Mouse (Mus musculus) liver, embryonic 14.5 days (tissue): ENCODE measurements around the gene Tmem151b.

ENCODE experiments used
- CTCF ChIP-seq: IDR thresholded peaks from 2 replicates; pipeline ENCODE4 v1.5.1; 2016; ENCODE audit warnings: antibody characterized with exemption, low read depth, control low read depth
- EP300 ChIP-seq: IDR thresholded peaks from 2 replicates; pipeline ENCODE4 v1.6.1; 2016; ENCODE audit warnings: antibody characterized with exemption, low read depth

GRCm38 (mm10) chr17:45500981-45501380 lies 48.5 kb downstream of the Tmem151b start:
- TF ChIP-seq CTCF, result no peak
- no peak for TF ChIP-seq EP300
